Mouse (Mus musculus) kidney, adult 2 months (tissue): Measurements from ENCODE around the gene Aurkb.

Source experiments
- CTCF ChIP-seq: fragments of 200-500 bp; conservative IDR thresholded peaks from 2 replicates; pipeline ENCODE4 v1.5.1; 2011; ENCODE audit warnings: low read depth, mild to moderate bottlenecking, control low read depth, low read length, moderate library complexity, mixed read lengths; ENCODE audit not compliant: insufficient read depth, insufficient read length
- POLR2A ChIP-seq: fragments of 200-500 bp; IDR thresholded peaks from one replicate; pipeline ENCODE4 v1.6.1; 2011; ENCODE audit warnings: low read depth, low read length, control low read depth

DNA sequence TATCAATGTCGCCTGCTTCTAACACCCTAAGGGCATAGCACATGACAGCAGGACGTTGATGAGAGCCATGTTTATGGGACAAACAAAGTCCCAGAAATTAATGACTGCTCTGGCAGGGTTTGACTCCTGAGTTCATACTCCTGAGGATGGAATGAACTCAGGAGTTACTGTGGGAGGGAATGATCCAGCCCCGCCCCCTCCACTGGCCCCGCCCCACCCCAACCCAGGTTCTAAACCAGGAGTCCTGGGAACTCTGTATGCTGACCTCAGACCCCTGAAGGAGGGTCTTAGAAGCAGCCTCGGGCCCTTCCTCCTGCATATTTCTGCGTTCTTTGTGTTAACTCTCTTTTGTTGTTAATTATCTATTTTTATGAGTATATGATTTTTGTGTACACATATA, 40.2 kb downstream of the Aurkb start:
- no peak for TF ChIP-seq CTCF
- TF ChIP-seq POLR2A: no peak
